Mouse (Mus musculus) gastrocnemius, postnatal 25 days (tissue): ENCODE data around the gene D13Ertd608e. TPM values are rescaled to one million over a fixed set of nuclear protein-coding genes. Genes with fewer than 3 reads are reported as not detected.

Source experiments
- total RNA-seq, 2 experiments: library from RNA; stranded (reverse); gene quantifications; 1 replicate in 1 of 2; 2 replicates in 1 of 2; pipeline ENCODE4 v1.2.3; 2021

Gene D13Ertd608e
- total RNA-seq, 2 experiments from 2014 or later, result not detected

Other genes with a start within 250 kb of the D13Ertd608e start
- gene Ccl28, start 212.2 kb upstream of the D13Ertd608e start, total RNA-seq, result under 1 TPM; 0.24 to 0.38 TPM
- 10 to 100 TPM; 30.7 to 30.9 TPM for gene Hmgcs1, start 145.6 kb upstream of the D13Ertd608e start, total RNA-seq
- 1 to 10 TPM; 1.1 to 1.3 TPM for gene Nim1k, start 80.1 kb upstream of the D13Ertd608e start, total RNA-seq
- 10 to 100 TPM; 17.4 to 18.4 TPM for gene Zfp131, start 45.1 kb upstream of the D13Ertd608e start, total RNA-seq
- gene AF067063, start 5.8 kb upstream of the D13Ertd608e start, total RNA-seq, result not detected
- gene Tcstv1, start 58.8 kb downstream of the D13Ertd608e start, total RNA-seq, result not detected
- gene Gm21761, start 93.3 kb downstream of the D13Ertd608e start, total RNA-seq, result not detected
- not detected for gene B020031M17Rik, start 114.8 kb downstream of the D13Ertd608e start, total RNA-seq
- gene Gm36079, start 191.0 kb downstream of the D13Ertd608e start, total RNA-seq, result not detected
- gene Gm21188, start 216.2 kb downstream of the D13Ertd608e start, total RNA-seq, result under 1 TPM in 1 of 2 experiments, not detected in 1; 0.16 TPM